Mouse (Mus musculus) kidney, postnatal 0 days (tissue): ENCODE measurements around the gene Mast4. TPM values are rescaled to one million over a fixed set of nuclear protein-coding genes. Genes with fewer than 3 reads are reported as not detected.

Experiments
- ATAC-seq: fragments of 200-750 bp; cut with Nextera tagmentation; replicated peaks from 2 replicates; pipeline ENCODE4 v1.8.0; 2017; ENCODE audit warnings: low read depth, moderate number of reproducible peaks, moderate TSS enrichment, moderate library complexity; ENCODE audit not compliant: low FRiP score
- DNase-seq: peaks from one replicate; pipeline ENCODE4 v3.0.0-alpha.2; 2016; ENCODE audit warnings: low spot score
- H3K27ac ChIP-seq: fragments of 300-500 bp; sonication (generic); 2 replicates; pipeline ENCODE4 v1.5.1; 2014; ENCODE audit warnings: mild to moderate bottlenecking
- H3K27me3 ChIP-seq: fragments of 300-500 bp; sonication (generic); 2 replicates; pipeline ENCODE4 v1.6.1; 2014; ENCODE audit warnings: low read length, mixed read lengths; ENCODE audit not compliant: insufficient read depth
- H3K36me3 ChIP-seq: fragments of 300-500 bp; sonication (generic); 2 replicates; pipeline ENCODE4 v1.6.1; 2014; ENCODE audit warnings: low read length, mixed read lengths; ENCODE audit not compliant: insufficient read depth
- H3K4me1 ChIP-seq: fragments of 300-500 bp; sonication (generic); replicated peaks from 2 replicates; pipeline ENCODE4 v1.6.1; 2014; ENCODE audit warnings: antibody characterized with exemption, low read length, mixed read lengths; ENCODE audit not compliant: insufficient read depth
- H3K4me2 ChIP-seq: fragments of 300-500 bp; sonication (generic); 2 replicates; pipeline ENCODE4 v1.6.1; 2014; ENCODE audit warnings: mild to moderate bottlenecking, low read length, moderate library complexity, mixed read lengths
- H3K4me3 ChIP-seq: fragments of 300-500 bp; sonication (generic); replicated peaks from 2 replicates; pipeline ENCODE4 v1.5.1; 2014; ENCODE audit warnings: low read depth, low read length
- H3K9ac ChIP-seq: fragments of 300-500 bp; sonication (generic); 2 replicates; pipeline ENCODE4 v1.6.1; 2014; ENCODE audit warnings: low read depth, low read length
- H3K9me3 ChIP-seq: fragments of 300-500 bp; sonication (generic); replicated peaks from 2 replicates; pipeline ENCODE4 v1.6.1; 2016; ENCODE audit warnings: low read length, inconsistent platforms, mixed read lengths
- CTCF ChIP-seq: IDR thresholded peaks from 2 replicates; pipeline ENCODE4 v1.5.1; 2016; ENCODE audit warnings: antibody characterized with exemption, low read depth, mild to moderate bottlenecking, moderate library complexity
- WGBS: fragments of 180-500 bp; shearing (Covaris S2); extraction: QIAGEN DNeasy Blood & Tissue Kit; methylation state at CpG from one replicate; pipeline ENCODE4 v1.1.7; 2014; 5-methylcytosine and 5-hydroxymethylcytosine counted together
- polyA plus RNA-seq: library from polyadenylated mRNA; unstranded; fragments of >200 nt; fragmentation: Nextera tagmentation; extraction: Ambion mirVana; gene quantifications from 2 replicates; pipeline ENCODE4 v1.2.1, GENCODE M21; 2015

Gene Mast4
- polyA plus RNA-seq, 1 experiment from 2014 or later = 10.6 TPM

GRCm38 (mm10) chr13:103220479-103221064, 113.7 kb downstream of the Mast4 start:
- WGBS = 46% methylated on average over 11 of the region's 11 CpGs

GRCm38 (mm10) chr13:103219999-103220398, 114.3 kb downstream of the Mast4 start:
- ATAC-seq = no peak
- WGBS = 38% methylated on average over 2 of the region's 2 CpGs
- no peaks in the 10 kb centered on the region for H3K9me3 ChIP-seq
- no peak overlapping the region for H3K4me3 ChIP-seq
- H3K9ac ChIP-seq = no peak overlapping the region
- H3K36me3 ChIP-seq = no peaks in the 10 kb centered on the region
- H3K4me2 ChIP-seq = no peak overlapping the region
- no peak overlapping the region for H3K27ac ChIP-seq
- H3K4me1 ChIP-seq = no peaks in the 10 kb centered on the region
- no peak for TF ChIP-seq CTCF
- DNase-seq = no peak
- H3K27me3 ChIP-seq = no peaks in the 10 kb centered on the region

More at GRCm38 (mm10) chr13:103220479-103221064, 113.7 kb downstream of the Mast4 start:
- Histone ChIP-seq H3K4me3 (no peak overlapping the region), H3K27me3 (no peaks in the 10 kb centered on the region), H3K9me3 (no peaks in the 10 kb centered on the region), H3K27ac (no peak overlapping the region), H3K36me3 (no peaks in the 10 kb centered on the region), H3K9ac (no peak overlapping the region), H3K4me1 (no peaks in the 10 kb centered on the region), H3K4me2 (no peak overlapping the region)
- DNase-seq (no peak), ATAC-seq (no peak)
- no peak for TF ChIP-seq CTCF

DNA sequence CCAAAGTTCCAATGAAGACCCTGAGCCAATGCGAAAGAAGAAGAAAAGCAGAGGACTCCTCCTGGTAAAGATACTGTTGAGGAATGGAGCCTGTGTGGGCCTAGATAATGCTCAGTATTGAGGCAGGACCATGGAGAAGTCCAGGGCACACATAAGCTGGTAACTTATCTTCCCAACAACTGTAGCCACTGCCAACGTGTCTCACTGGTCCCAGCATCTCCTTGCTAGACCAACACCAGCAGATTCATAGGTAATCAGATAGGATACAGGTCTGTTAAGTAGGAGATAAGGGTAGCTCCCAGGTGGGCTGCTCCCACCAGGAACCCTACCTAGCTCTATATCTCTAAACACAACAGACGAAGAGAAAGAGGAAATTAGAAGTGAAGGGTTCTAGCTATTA, 116.8 kb downstream of the Mast4 start:
- Histone ChIP-seq H3K4me2 (no peak overlapping the region), H3K4me3 (no peak overlapping the region), H3K4me1 (no peaks in the 10 kb centered on the region), H3K9ac (no peak overlapping the region), H3K27ac (no peak overlapping the region), H3K27me3 (no peaks in the 10 kb centered on the region), H3K36me3 (no peaks in the 10 kb centered on the region), H3K9me3 (no peaks in the 10 kb centered on the region)
- WGBS = 87% methylated on average over 3 of the region's 3 CpGs
- no peak for ATAC-seq
- no peak for TF ChIP-seq CTCF
- no peak for DNase-seq

- no peaks in the 10 kb centered on the region; the same call in 1 of the 2 replicates for H3K4me1 ChIP-seq
- no peak overlapping the region for H3K9ac ChIP-seq
- WGBS = 88% methylated on average over 2 of the region's 3 CpGs
Measured at GRCm38 (mm10) chr13:103214506-103214905, 119.8 kb downstream of the Mast4 start.

DNA sequence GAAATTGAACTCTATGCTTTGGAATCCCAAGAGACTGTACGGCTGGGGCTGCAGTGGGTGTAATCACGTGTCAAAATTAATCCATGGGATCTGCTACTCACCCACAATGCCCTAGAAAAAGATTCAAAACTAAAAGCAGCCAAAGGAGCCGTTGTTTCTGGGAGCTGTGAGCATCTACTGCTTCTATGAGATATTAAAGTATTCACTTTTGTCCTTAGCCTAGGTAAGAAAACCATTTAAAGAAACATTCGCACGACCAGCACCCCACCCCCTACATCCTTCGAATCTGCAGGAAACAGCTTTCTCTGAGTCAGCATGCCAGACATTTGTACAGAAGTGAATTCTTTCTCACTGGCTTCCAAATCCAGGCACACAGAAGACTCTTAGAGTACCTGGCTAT, 122.3 kb downstream of the Mast4 start:
- no peak overlapping the region for H3K4me3 ChIP-seq
- H3K36me3 ChIP-seq = no peaks in the 10 kb centered on the region
- ATAC-seq = no peak
- no peak overlapping the region for H3K9ac ChIP-seq
- DNase-seq = peak; percentile 18
- no peak overlapping the region for H3K27ac ChIP-seq
- H3K4me1 ChIP-seq = no peaks in the 10 kb centered on the region; the same call in 1 of the 2 replicates
- 59% methylated on average over 6 of the region's 6 CpGs for WGBS
- no peaks in the 10 kb centered on the region for H3K27me3 ChIP-seq
- no peak overlapping the region for H3K4me2 ChIP-seq
- H3K9me3 ChIP-seq = no peaks in the 10 kb centered on the region
- no peak for TF ChIP-seq CTCF

More at GRCm38 (mm10) chr13:103214506-103214905, 119.8 kb downstream of the Mast4 start:
- Histone ChIP-seq H3K27me3 (no peaks in the 10 kb centered on the region), H3K36me3 (no peaks in the 10 kb centered on the region), H3K9me3 (no peaks in the 10 kb centered on the region), H3K4me3 (no peak overlapping the region), H3K4me2 (no peak overlapping the region), H3K27ac (no peak overlapping the region)
- no peak for DNase-seq
- no peak for ATAC-seq
- TF ChIP-seq CTCF = no peak

DNA sequence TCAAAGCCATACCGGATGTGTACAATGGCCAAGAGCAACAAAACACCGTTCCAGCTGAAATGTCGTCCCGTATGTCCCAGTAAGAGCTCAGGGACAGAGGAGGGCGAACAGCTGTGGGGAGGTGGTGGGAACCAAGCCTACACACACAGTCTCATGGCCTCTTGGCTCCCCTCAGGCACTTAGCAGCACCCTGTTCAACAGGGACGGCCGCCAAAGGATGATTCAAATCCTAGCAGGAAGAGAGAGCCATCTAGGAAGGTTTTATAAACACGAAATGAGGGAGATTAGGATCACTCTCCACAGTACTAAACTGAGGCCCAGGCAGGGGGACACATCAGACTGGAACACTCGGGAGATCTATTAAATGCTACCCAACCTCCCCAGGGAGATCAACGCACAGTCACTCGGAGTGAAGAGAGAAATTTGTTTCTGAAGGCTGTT, 122.8 kb downstream of the Mast4 start:
- Histone ChIP-seq H3K36me3 (no peaks in the 10 kb centered on the region), H3K27ac (no peak overlapping the region), H3K9ac (no peak overlapping the region), H3K4me3 (no peak overlapping the region), H3K27me3 (no peaks in the 10 kb centered on the region), H3K4me1 (no peaks in the 10 kb centered on the region; the same call in 1 of the 2 replicates), H3K9me3 (no peaks in the 10 kb centered on the region), H3K4me2 (no peak overlapping the region)
- TF ChIP-seq CTCF = no peak
- DNase-seq = peak; percentile 39
- WGBS = 38% methylated on average over 11 of the region's 11 CpGs
- ATAC-seq = no peak; the same call in 1 of the 2 replicates
